Mouse (Mus musculus) midbrain, embryonic 11.5 days (tissue): ENCODE measurements around the gene Usp38. TPM values are rescaled to one million over a fixed set of nuclear protein-coding genes. Genes with fewer than 3 reads are reported as not detected.
A peak's percentile ranks its signal among the peaks of the same experiment; 100 is the strongest.

ENCODE experiments used
- ATAC-seq: fragments of 200-750 bp; cut with Nextera tagmentation; 2 replicates; pipeline ENCODE4 v1.8.0; 2017; ENCODE audit warnings: moderate TSS enrichment, moderate library complexity; ENCODE audit not compliant: low FRiP score
- DNase-seq: peaks from one replicate; pipeline ENCODE4 v3.0.0; 2015; ENCODE audit warnings: low spot score; ENCODE audit errors: missing footprints
- H3K27ac ChIP-seq: fragments of 300-500 bp; sonication (generic); 2 replicates; pipeline ENCODE4 v1.5.1; 2014; ENCODE audit warnings: low read depth, low read length
- H3K27me3 ChIP-seq: fragments of 300-500 bp; sonication (generic); 2 replicates; pipeline ENCODE4 v1.6.1; 2014; ENCODE audit warnings: mild to moderate bottlenecking, low read length, moderate library complexity, mixed read lengths; ENCODE audit not compliant: control insufficient read depth, insufficient read depth
- H3K36me3 ChIP-seq: fragments of 300-500 bp; sonication (generic); 2 replicates; pipeline ENCODE4 v1.6.1; 2014; ENCODE audit warnings: mild to moderate bottlenecking, low read length, moderate library complexity, mixed read lengths; ENCODE audit not compliant: control insufficient read depth, insufficient read depth
- H3K4me1 ChIP-seq: fragments of 300-500 bp; sonication (generic); 2 replicates; pipeline ENCODE4 v1.6.1; 2014; ENCODE audit warnings: low read length; ENCODE audit not compliant: control insufficient read depth, insufficient read depth
- H3K4me2 ChIP-seq: fragments of 300-500 bp; sonication (generic); 2 replicates; pipeline ENCODE4 v1.6.1; 2014; ENCODE audit warnings: mild to moderate bottlenecking, moderate library complexity
- H3K4me3 ChIP-seq: fragments of 300-500 bp; sonication (generic); 2 replicates; pipeline ENCODE4 v1.5.1; 2014; ENCODE audit warnings: low read depth, low read length
- H3K9ac ChIP-seq: fragments of 300-500 bp; sonication (generic); 2 replicates; pipeline ENCODE4 v1.6.1; 2014; ENCODE audit warnings: low read length
- H3K9me3 ChIP-seq: fragments of 300-500 bp; sonication (generic); 2 replicates; pipeline ENCODE4 v1.6.1; 2016; ENCODE audit warnings: low read length; ENCODE audit not compliant: control insufficient read depth
- WGBS: fragments of 180-500 bp; shearing (Covaris S2); extraction: QIAGEN DNeasy Blood & Tissue Kit; methylation state at CpG from one replicate; pipeline ENCODE4 v1.1.7; 2014; 5-methylcytosine and 5-hydroxymethylcytosine counted together
- polyA plus RNA-seq: library from polyadenylated mRNA; unstranded; fragments of >200 nt; fragmentation: Nextera tagmentation; extraction: Ambion mirVana; gene quantifications from 2 replicates; pipeline ENCODE4 v1.2.1, GENCODE M21; 2014

Gene Usp38
- polyA plus RNA-seq, 1 experiment from 2014 or later, result 31.5 TPM

GRCm38 (mm10) chr8:80970000-80970685, 44.6 kb downstream of the Usp38 start:
- WGBS, result 87% methylated on average over 11 of the region's 11 CpGs
- no peak for ATAC-seq
- no peak overlapping the region for H3K9ac ChIP-seq
- H3K36me3 ChIP-seq, result no peaks in the 10 kb centered on the region
- no peak for DNase-seq
- no peaks in the 10 kb centered on the region for H3K27me3 ChIP-seq
- H3K4me2 ChIP-seq, result no peak overlapping the region
- no peaks in the 10 kb centered on the region for H3K4me1 ChIP-seq
- no peak overlapping the region for H3K27ac ChIP-seq
- H3K4me3 ChIP-seq, result no peak overlapping the region
- H3K9me3 ChIP-seq, result no peaks in the 10 kb centered on the region

GRCm38 (mm10) chr8:80969423-80969822, 45.3 kb downstream of the Usp38 start:
- no peak overlapping the region for H3K9ac ChIP-seq
- no peak overlapping the region for H3K27ac ChIP-seq
- no peak for ATAC-seq
- no peaks in the 10 kb centered on the region for H3K27me3 ChIP-seq
- no peak overlapping the region for H3K4me2 ChIP-seq
- DNase-seq, result no peak
- 92% methylated on average over 5 of the region's 5 CpGs for WGBS
- no peak overlapping the region for H3K4me3 ChIP-seq
- no peaks in the 10 kb centered on the region for H3K9me3 ChIP-seq
- no peaks in the 10 kb centered on the region for H3K36me3 ChIP-seq
- no peaks in the 10 kb centered on the region for H3K4me1 ChIP-seq

DNA sequence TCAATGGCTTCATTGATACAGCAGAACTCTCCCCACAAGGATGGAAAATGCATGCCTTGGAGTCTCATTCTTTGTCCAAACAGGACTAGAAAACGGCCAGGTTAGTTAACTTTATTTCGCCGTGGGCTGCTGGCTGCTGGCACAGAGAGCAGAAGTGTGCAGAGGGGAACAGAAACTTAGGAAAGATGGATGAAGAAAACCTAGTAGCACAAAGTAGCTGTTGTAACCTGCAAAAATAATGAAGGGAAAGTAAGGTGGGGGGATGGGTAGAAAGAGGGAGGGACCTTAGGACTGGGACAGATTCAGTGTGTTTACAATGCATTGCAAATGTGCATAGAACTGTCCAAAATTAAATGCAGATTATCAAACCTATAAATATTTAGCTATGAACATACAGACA, 51.6 kb downstream of the Usp38 start:
- Histone ChIP-seq H3K4me3 (no peak overlapping the region), H3K27ac (no peak overlapping the region), H3K4me1 (no peaks in the 10 kb centered on the region), H3K9ac (no peak overlapping the region), H3K9me3 (no peaks in the 10 kb centered on the region), H3K36me3 (no peaks in the 10 kb centered on the region), H3K27me3 (no peaks in the 10 kb centered on the region), H3K4me2 (no peak overlapping the region)
- ATAC-seq (no peak), DNase-seq (no peak)
- WGBS, result 92% methylated on average over 3 of the region's 3 CpGs

DNA sequence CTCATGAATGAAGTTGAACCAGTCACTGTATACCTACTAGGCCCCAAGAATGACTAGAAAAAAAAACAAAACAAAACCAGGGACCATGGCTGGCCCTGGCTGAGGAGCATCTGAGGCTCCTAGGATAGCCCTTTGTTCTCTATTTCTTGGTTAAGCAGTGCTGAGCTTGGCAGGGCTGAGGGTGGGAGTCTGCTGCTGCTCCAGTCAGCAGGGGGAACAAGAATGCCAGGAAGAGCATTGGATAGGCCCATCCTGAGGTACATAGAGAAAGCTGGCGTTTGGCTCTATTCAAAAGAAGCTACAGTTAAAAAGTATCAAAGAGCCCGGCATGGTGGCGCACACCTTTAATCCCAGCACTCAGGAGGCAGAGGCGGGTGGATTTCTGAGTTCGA, 52.1 kb downstream of the Usp38 start:
- DNase-seq, result peak; percentile 33
- Histone ChIP-seq H3K9ac (no peak overlapping the region), H3K36me3 (no peaks in the 10 kb centered on the region), H3K9me3 (no peaks in the 10 kb centered on the region), H3K27me3 (no peaks in the 10 kb centered on the region), H3K4me1 (no peaks in the 10 kb centered on the region), H3K4me2 (no peak overlapping the region), H3K4me3 (no peak overlapping the region), H3K27ac (no peak overlapping the region)
- ATAC-seq, result no peak
- WGBS, result 94% methylated on average over 5 of the region's 5 CpGs

- DNase-seq, result no peak
- no peak overlapping the region for H3K4me2 ChIP-seq
- H3K4me3 ChIP-seq, result no peak overlapping the region
- H3K27me3 ChIP-seq, result no peaks in the 10 kb centered on the region
- H3K9me3 ChIP-seq, result no peaks in the 10 kb centered on the region
- H3K36me3 ChIP-seq, result no peaks in the 10 kb centered on the region
- WGBS, result 87% methylated on average over 7 of the region's 7 CpGs
- H3K9ac ChIP-seq, result no peak overlapping the region
- ATAC-seq, result no peak
- H3K4me1 ChIP-seq, result no peaks in the 10 kb centered on the region
- H3K27ac ChIP-seq, result no peak overlapping the region
These were observed 52.7 kb downstream of the Usp38 start for GRCm38 (mm10) chr8:80961937-80962591.

GRCm38 (mm10) chr8:80961070-80961609, 53.6 kb downstream of the Usp38 start:
- Histone ChIP-seq H3K36me3 (no peaks in the 10 kb centered on the region), H3K27me3 (no peaks in the 10 kb centered on the region), H3K4me2 (no peak overlapping the region), H3K9ac (no peak overlapping the region), H3K4me1 (no peaks in the 10 kb centered on the region), H3K27ac (no peak overlapping the region), H3K9me3 (no peaks in the 10 kb centered on the region), H3K4me3 (no peak overlapping the region)
- DNase-seq (no peak), ATAC-seq (no peak)
- WGBS, result 83% methylated on average over 4 of the region's 4 CpGs

- Histone ChIP-seq H3K4me3 (no peak overlapping the region), H3K9ac (no peak overlapping the region), H3K36me3 (no peaks in the 10 kb centered on the region), H3K27ac (no peak overlapping the region), H3K4me1 (no peaks in the 10 kb centered on the region), H3K4me2 (no peak overlapping the region), H3K27me3 (no peaks in the 10 kb centered on the region), H3K9me3 (no peaks in the 10 kb centered on the region)
- WGBS, result 82% methylated on average over 9 of the region's 9 CpGs
- DNase-seq (peak; percentile 39), ATAC-seq (no peak)
These were observed 55.0 kb downstream of the Usp38 start for GRCm38 (mm10) chr8:80959588-80960268.

DNA sequence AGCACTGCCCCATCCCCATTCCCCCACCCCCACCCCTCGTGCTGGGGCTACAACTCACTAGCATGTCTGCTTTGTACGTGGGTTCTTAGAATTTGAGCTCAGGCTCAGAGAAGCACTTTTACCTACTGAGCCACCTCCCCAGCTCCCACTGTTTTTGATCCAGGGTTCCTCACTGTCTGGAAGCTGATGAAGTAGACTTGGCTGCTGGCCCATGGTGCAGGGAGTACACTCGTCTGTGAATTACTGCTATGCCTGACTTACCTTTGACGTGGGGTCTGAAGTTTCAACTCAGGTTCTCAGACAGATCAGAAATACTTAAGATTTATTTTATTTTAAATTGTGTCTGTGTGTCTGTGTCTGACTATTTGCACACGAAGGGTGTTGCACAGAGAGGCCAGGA, 57.0 kb downstream of the Usp38 start:
- no peak for ATAC-seq
- Histone ChIP-seq H3K4me2 (no peak overlapping the region), H3K4me3 (no peak overlapping the region), H3K27ac (no peak overlapping the region), H3K9ac (no peak overlapping the region), H3K4me1 (no peaks in the 10 kb centered on the region), H3K36me3 (no peaks in the 10 kb centered on the region), H3K27me3 (no peaks in the 10 kb centered on the region), H3K9me3 (no peaks in the 10 kb centered on the region)
- WGBS, result 77% methylated on average over 5 of the region's 5 CpGs
- no peak for DNase-seq

DNA sequence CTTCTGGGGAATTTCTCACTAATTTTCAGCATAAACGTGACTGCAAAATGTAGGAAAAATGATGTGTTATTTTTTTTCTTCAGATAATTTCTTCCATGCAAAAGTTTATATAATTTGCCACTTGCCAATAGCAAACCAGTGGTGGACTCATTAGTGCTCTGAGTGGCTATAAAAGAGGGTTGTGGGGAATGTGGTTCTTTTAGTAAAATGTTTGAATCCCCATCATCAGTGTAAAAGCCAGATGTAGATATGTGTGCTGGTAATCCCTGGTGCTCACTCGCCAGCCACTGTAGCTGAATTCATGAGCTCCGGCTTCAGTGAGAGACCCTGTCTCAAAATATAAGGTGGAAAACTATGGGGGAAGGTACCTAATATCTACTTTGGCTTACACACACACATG, 61.8 kb downstream of the Usp38 start:
- Histone ChIP-seq H3K27me3 (no peaks in the 10 kb centered on the region), H3K9me3 (no peaks in the 10 kb centered on the region), H3K4me2 (no peak overlapping the region), H3K36me3 (no peaks in the 10 kb centered on the region), H3K4me3 (no peak overlapping the region), H3K9ac (no peak overlapping the region), H3K27ac (no peak overlapping the region), H3K4me1 (no peaks in the 10 kb centered on the region)
- ATAC-seq (no peak), DNase-seq (no peak)
- 87% methylated on average over 3 of the region's 3 CpGs for WGBS
